12 mouse cellular contexts compared by ENCODE assay signal in the genomic region with DNA sequence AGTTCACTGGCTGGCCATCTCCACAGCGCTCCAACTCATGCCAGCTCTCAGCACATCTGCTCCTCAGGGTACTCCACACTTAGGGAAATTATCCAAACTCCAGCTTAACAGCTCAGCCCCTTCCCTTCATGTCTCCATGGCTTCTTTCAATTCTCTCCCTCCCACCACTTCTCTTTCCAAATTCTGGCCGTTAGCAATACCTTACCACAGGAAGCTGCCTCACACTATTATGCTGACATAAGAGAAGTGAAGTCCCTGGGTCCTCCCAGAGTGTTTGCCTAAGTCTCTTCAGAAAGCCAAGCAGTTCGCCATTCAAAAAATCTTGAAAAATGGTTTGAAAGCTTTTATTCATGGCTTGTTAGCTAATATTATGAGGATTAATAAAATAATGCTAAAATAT.
"Had no signal": no experiment of that assay in that cellular context is flagged by ENCODE, and none has a peak within 500 bp of the region (broad histone marks: within the 10 kb centered on the region; RNA-seq: fewer than 3 reads in every experiment).

No protein-coding gene starts in this region.

- H3K4me1 ChIP-seq: limb, embryonic 12.5 days had no signal

- H3K9me3 ChIP-seq: kidney, embryonic 15.5 days; limb, embryonic 12.5 days; neural tube, embryonic 12.5 days had no signal

- DNase-seq: kidney, postnatal 14 days; layer of hippocampus, postnatal 36 days; liver; lung, adult 18-20 months; thymus, postnatal 4 days had no signal

- H3K27me3 ChIP-seq: kidney, embryonic 15.5 days; limb, embryonic 12.5 days; neural tube, embryonic 12.5 days had no signal

- H3K4me3 ChIP-seq: kidney, embryonic 15.5 days; limb, embryonic 12.5 days; myocyte; neural tube, embryonic 12.5 days had no signal

- H3K9ac ChIP-seq: kidney, embryonic 15.5 days; limb, embryonic 12.5 days; liver, embryonic 14.5 days; neural tube, embryonic 12.5 days had no signal

- H3K36me3 ChIP-seq: neural tube, embryonic 12.5 days had no signal

- H3K4me2 ChIP-seq: kidney, embryonic 15.5 days; limb, embryonic 12.5 days; midbrain, embryonic 11.5 days; neural tube, embryonic 12.5 days had no signal

- H3K27ac ChIP-seq: kidney, embryonic 15.5 days; limb, embryonic 12.5 days; liver, embryonic 14.5 days; neural tube, embryonic 12.5 days; stomach, postnatal 0 days had no signal
